Mouse (Mus musculus): ENCODE data around the gene Ccnd1. TPM values are rescaled to one million over a fixed set of nuclear protein-coding genes. Genes with fewer than 3 reads are reported as not detected.
A peak's percentile ranks its signal among the peaks of the same experiment; 100 is the strongest.
"Not testable (repeated sequence)": the region's sequence is repeated elsewhere in the genome, so short reads cannot be mapped to it uniquely, and the experiment has no call there.

Gene Ccnd1
- polyA plus RNA-seq, 1 experiment from 2014 or later: 238 TPM

DNA sequence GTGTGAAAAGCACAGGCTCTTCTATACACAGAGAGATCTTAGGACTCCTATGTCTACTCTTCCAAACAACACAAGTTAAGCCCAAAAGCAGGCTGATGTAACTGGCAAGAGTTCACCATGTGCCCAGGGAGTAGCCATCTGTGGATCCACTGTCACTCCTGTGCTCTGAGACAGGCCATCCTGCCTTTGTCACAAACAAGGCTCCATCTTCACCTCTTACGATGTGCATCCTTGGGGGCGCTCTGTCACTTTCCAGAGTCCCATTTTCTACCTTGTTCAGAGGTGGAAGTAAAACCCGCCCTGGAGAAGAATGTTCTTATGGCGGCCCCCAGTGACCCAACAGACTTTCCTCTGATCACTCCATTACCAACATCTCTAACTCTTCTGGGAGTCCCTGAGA lies 45.0 kb downstream of the Ccnd1 start:
- under 1% methylated on average over 4 of the region's 4 CpGs for WGBS

DNA sequence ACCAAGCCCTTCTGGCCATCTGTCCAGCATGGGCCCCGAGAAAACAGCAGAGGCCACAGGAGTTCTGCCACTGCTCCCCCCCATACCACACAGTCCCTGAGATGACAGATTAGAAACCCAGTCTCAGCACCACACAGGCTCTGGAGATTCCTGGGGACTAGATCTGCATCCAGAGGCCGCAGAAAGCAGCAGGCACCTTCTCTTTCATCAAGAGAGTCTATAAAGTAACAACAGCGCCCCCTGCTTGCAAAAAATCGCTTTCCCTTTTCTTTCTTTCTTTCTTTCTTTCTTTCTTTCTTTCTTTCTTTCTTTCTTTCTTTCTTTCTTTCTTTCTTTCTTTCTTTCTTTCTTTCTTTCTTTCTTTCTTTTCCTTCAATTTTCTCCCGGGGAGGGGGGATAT lies 45.5 kb downstream of the Ccnd1 start:
- H3K4me1 ChIP-seq: peaks cover 63% of the 10 kb centered on the region
- H3K36me3 ChIP-seq: peaks cover 9% of the 10 kb centered on the region
- H3K9me3 ChIP-seq (replicated peaks): no peaks in the 10 kb centered on the region
- peak overlapping the region; percentile 72; the same call in 1 of the 2 replicates for H3K4me3 ChIP-seq
- 3% methylated on average over 5 of the region's 5 CpGs for WGBS
- peak; percentile 48 for DNase-seq (ENCODE audit: low spot score)
- peaks cover 59% of the 10 kb centered on the region for H3K27me3 ChIP-seq (ENCODE audit: low read depth, poor library complexity, severe bottlenecking)
- H3K27ac ChIP-seq (replicated peaks): peak overlapping the region; percentile 66

More for the DNA sequence above, 45.0 kb downstream of the Ccnd1 start:
- peaks cover 59% of the 10 kb centered on the region for H3K27me3 ChIP-seq (ENCODE audit: low read depth, poor library complexity, severe bottlenecking)
- peak overlapping the region; percentile 89 for H3K27ac ChIP-seq (replicated peaks)
- no peaks in the 10 kb centered on the region for H3K9me3 ChIP-seq (replicated peaks)
- peaks cover 14% of the 10 kb centered on the region for H3K36me3 ChIP-seq
- peaks cover 63% of the 10 kb centered on the region for H3K4me1 ChIP-seq
- peak overlapping the region; percentile 72 for H3K4me3 ChIP-seq
- DNase-seq (ENCODE audit: low spot score): peak; percentile 42

DNA sequence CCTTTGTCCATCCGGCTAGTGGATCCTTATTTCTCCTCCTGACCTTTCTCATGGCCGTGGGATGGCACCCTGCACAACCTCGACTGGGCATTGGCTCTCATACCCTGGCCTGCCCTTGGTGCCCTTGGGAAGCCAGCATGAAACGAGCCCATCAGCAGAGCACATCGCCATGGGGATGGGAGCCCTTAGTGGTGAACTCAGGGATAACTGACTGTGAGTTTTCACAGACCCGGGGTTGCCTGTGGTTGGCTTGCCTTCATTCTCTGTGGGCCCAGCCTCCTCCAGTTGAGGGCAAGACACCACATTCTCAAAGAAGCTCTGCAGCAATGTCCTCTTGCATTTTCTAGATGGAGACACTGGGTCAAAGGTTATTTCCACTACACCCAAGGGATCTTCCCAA lies 47.4 kb downstream of the Ccnd1 start:
- peaks cover 52% of the 10 kb centered on the region for H3K4me1 ChIP-seq
- WGBS: 52% methylated on average over 6 of the region's 6 CpGs
- peaks cover 54% of the 10 kb centered on the region for H3K27me3 ChIP-seq (ENCODE audit: low read depth, poor library complexity, severe bottlenecking)

GRCm38 (mm10) chr7:144891863-144892262 lies 47.9 kb downstream of the Ccnd1 start:
- Histone ChIP-seq H3K4me3 (no peak overlapping the region), H3K9me3 (replicated peaks) (no peaks in the 10 kb centered on the region), H3K4me1 (peaks cover 48% of the 10 kb centered on the region), H3K27ac (replicated peaks) (no peak overlapping the region; the same call in 1 of the 2 replicates), H3K27me3 (ENCODE audit: low read depth, poor library complexity, severe bottlenecking) (peaks cover 49% of the 10 kb centered on the region), H3K36me3 (no peaks in the 10 kb centered on the region)
- WGBS: 89% methylated on average over 2 of the region's 2 CpGs
- DNase-seq (ENCODE audit: low spot score): no peak

More for the DNA sequence above, 47.4 kb downstream of the Ccnd1 start:
- H3K9me3 ChIP-seq (replicated peaks): no peaks in the 10 kb centered on the region
- DNase-seq (ENCODE audit: low spot score): no peak
- H3K4me3 ChIP-seq: no peak overlapping the region
- no peaks in the 10 kb centered on the region for H3K36me3 ChIP-seq
- H3K27ac ChIP-seq (replicated peaks): no peak overlapping the region; the same call in 1 of the 2 replicates

- H3K9me3 ChIP-seq (replicated peaks); H3K36me3 ChIP-seq; H3K27ac ChIP-seq (replicated peaks); H3K4me3 ChIP-seq; DNase-seq (ENCODE audit: low spot score): not testable (repeated sequence)
- WGBS: 100% methylated on average over 1 of the region's 1 CpGs
- Histone ChIP-seq H3K4me1 (peaks cover 36% of the 10 kb centered on the region), H3K27me3 (ENCODE audit: low read depth, poor library complexity, severe bottlenecking) (peaks cover 37% of the 10 kb centered on the region)
Observed at GRCm38 (mm10) chr7:144890661-144891060, 49.1 kb downstream of the Ccnd1 start.

DNA sequence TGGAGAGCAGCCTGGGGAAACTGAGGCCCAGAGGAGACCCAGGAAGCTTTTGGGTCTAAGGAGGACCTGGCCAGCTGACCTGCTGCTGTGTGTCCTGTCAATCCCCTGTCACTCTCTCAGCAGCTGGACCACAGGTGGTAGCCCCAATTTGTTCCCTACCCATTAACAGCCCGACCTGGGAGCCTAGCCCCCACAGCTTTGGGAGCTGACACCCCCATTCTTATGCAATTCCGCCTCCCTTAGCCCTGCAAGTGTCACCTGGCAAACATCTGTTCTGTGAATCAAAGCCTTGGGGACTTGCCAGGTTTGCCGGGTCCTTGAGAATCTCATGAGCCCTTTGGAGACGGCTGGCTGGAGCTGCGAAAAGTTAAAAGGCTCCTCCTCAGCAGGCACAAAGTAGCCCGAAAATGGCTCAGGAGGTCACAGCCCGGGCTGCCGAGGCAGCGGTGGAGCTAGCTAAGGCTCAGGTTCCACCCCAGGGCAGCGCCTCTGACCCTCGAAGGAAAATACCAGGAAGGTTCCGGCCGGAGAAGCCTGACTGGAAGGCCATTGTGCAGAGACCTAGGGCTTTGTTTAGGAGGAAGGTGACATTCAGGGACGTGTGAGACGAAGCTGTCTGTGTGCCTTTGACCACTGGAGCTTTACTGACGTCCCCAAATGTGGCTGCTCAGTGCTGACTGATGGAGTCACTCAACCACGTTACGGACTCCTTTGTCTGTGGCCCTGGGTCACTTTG lies 51.0 kb downstream of the Ccnd1 start:
- peaks cover 25% of the 10 kb centered on the region for H3K27me3 ChIP-seq (ENCODE audit: low read depth, poor library complexity, severe bottlenecking)

DNA sequence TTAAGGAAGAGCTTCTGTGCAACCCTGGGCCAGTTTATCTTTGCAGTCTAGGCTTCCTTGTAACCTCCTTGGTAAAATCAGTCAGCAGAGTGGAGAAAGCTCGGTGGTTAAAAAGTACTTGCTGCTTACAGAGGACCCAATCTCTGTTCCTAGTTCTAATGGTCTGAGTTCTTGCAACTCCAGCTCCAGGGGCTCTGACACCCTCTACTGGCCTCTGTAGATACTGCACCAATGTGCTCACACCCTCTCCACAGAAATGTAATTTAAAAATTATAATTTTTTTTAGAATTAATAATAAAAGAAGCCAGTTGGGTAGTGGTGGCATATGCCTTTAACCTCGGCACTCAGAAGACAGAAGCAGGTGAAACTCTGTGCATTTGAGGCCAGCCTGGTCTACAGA lies 52.1 kb downstream of the Ccnd1 start:
- Histone ChIP-seq H3K27me3 (ENCODE audit: low read depth, poor library complexity, severe bottlenecking) (peaks cover 25% of the 10 kb centered on the region), H3K4me3 (no peak overlapping the region), H3K36me3 (no peaks in the 10 kb centered on the region), H3K4me1 (peaks cover 18% of the 10 kb centered on the region), H3K9me3 (replicated peaks) (no peaks in the 10 kb centered on the region), H3K27ac (replicated peaks) (no peak overlapping the region; the same call in 1 of the 2 replicates)
- WGBS: 88% methylated on average over 2 of the region's 2 CpGs
- no peak for DNase-seq (ENCODE audit: low spot score)

More for the DNA sequence above, 51.0 kb downstream of the Ccnd1 start:
- peaks cover 18% of the 10 kb centered on the region for H3K4me1 ChIP-seq
- 6% methylated on average over 18 of the region's 18 CpGs for WGBS
- peak overlapping the region; percentile 19; the same call in 1 of the 2 replicates for H3K4me3 ChIP-seq
- no peaks in the 10 kb centered on the region for H3K9me3 ChIP-seq (replicated peaks)
- peak; percentile 42 for DNase-seq (ENCODE audit: low spot score)
- no peaks in the 10 kb centered on the region for H3K36me3 ChIP-seq
- peak overlapping the region; percentile 67 for H3K27ac ChIP-seq (replicated peaks)

DNA sequence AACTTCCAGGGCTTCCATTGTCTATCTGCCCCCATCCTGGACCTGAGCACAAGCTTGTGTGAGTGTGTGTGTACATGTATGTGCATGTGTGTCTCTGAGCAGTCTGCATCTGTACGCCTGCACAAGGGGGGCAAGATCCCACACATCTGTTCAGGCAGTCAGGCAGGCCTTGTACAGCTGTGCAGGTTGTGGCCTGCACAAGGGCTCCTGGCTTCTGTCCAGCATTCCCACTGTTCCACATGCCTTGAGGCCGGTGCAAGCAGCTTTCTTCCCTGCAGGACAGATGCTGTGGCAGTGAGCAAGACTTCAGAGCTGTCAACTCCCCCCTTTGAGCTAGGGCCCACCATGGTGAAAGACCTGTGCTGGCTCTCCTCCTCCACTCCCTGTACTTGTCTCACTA lies 56.6 kb downstream of the Ccnd1 start:
- 72% methylated on average over 2 of the region's 2 CpGs for WGBS
- Histone ChIP-seq H3K4me1 (no peaks in the 10 kb centered on the region), H3K27ac (replicated peaks) (no peak overlapping the region), H3K9me3 (replicated peaks) (no peaks in the 10 kb centered on the region), H3K27me3 (ENCODE audit: low read depth, poor library complexity, severe bottlenecking) (peaks cover 9% of the 10 kb centered on the region), H3K36me3 (no peaks in the 10 kb centered on the region), H3K4me3 (no peak overlapping the region)
- no peak for DNase-seq (ENCODE audit: low spot score)

Other genes starting within 250 kb of the Ccnd1 start
- gene Ano1, start 188.0 kb downstream of the Ccnd1 start, polyA plus RNA-seq (2016; fragmentation: Nextera tagmentation; extraction: Ambion mirVana): 29.4 and 41.5 TPM in 2 replicates
- 2.9 TPM in 2 replicates for gene Fgf3, start 101.8 kb downstream of the Ccnd1 start, polyA plus RNA-seq (2016; fragmentation: Nextera tagmentation; extraction: Ambion mirVana)
- 0.07 TPM in 1 of 2 replicates, not detected in the other for gene Fgf4, start 92.6 kb downstream of the Ccnd1 start, polyA plus RNA-seq (2016; fragmentation: Nextera tagmentation; extraction: Ambion mirVana)
- 96.3 and 110 TPM in 2 replicates for gene Fgf15, start 43.4 kb downstream of the Ccnd1 start, polyA plus RNA-seq (2016; fragmentation: Nextera tagmentation; extraction: Ambion mirVana)
- gene LTO1, start 24.8 kb downstream of the Ccnd1 start, polyA plus RNA-seq (2016; fragmentation: Nextera tagmentation; extraction: Ambion mirVana): 30.7 and 34.4 TPM in 2 replicates